Mouse (Mus musculus): ENCODE results near the gene Mdga1. TPM values are rescaled to one million over a fixed set of nuclear protein-coding genes. Genes with fewer than 3 reads are reported as not detected.

Mdga1 gene
- polyA plus RNA-seq, 1 experiment, result 26.7 TPM

- DNase-seq (ENCODE audit: extremely low spot score in 1 of 2, low spot score in 1 of 2), result peak in 1 of 2 experiments; percentile 65
These were observed 81.7 kb downstream of the Mdga1 start for GRCm38 (mm10) chr17:29887881-29888826.

DNA sequence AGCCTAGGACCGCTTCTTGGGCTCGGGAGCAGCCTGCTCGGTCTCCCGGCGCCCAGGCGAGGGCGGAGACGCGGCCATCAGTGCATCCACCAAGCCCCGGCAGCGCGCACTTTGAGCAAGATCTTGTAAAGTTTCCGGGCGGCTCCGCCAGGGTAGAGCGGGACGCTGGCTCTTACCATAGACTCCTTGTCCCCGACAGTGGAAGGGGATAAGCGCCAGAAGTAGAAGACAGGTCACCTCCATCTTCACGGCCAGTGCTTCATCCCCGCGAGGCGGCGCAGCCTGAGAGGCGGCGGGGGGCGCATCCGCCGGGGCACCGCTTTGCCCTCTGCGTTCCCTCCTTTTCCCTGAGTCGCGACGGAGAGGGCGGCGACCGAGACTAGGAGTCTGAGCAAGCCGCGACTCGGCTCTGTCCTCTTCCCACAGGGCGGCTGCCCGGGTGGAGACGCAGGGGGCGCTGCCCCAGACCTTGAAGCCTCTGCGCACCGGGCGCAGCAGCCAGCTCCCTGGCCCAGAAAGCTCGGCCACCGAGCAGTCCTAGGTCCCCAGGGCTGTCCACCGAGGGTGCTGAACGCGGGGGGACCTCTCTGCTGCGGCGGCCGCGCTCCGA lies 82.5 kb downstream of the Mdga1 start:
- no peak for DNase-seq (ENCODE audit: extremely low spot score in 1 of 2, low spot score in 1 of 2)

DNA sequence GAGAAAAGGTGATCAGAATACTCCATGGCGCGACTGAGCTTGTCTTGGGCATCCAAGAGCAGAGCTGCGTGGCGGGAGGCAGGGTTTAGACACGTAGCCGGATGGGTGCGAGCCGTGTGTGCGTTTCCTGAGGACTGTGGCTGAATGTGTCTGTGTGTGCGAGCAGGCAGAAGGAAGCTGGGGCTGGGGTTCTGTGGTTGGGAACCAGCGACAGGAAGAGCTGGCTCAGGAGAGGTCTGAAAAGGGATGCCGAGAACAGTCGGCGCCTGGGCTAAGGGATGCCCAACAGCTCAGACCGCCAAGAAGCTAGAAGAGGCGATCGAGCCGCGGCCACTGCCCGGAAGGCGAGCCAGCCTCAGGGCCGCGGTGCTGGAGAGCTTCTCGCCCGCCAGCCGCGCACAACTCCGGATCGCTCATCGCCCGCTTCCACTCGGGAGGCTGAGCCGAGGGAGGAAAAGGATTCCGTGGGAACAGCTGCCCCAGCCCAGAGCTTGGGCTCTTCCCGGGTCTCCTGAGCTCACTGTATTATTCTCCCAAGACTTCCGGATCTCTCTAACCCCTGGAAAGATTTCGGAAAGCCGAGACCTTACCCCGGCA lies 83.1 kb downstream of the Mdga1 start:
- peak in 1 of 2 experiments; percentile 34 for DNase-seq (ENCODE audit: extremely low spot score in 1 of 2, low spot score in 1 of 2)

GRCm38 (mm10) chr17:29886061-29886460 lies 83.8 kb downstream of the Mdga1 start:
- DNase-seq (ENCODE audit: extremely low spot score in 1 of 2, low spot score in 1 of 2), result peak in 1 of 2 experiments; percentile 42

GRCm38 (mm10) chr17:29884596-29884995 lies 85.3 kb downstream of the Mdga1 start:
- no peak for DNase-seq (ENCODE audit: extremely low spot score in 1 of 2, low spot score in 1 of 2)

DNA sequence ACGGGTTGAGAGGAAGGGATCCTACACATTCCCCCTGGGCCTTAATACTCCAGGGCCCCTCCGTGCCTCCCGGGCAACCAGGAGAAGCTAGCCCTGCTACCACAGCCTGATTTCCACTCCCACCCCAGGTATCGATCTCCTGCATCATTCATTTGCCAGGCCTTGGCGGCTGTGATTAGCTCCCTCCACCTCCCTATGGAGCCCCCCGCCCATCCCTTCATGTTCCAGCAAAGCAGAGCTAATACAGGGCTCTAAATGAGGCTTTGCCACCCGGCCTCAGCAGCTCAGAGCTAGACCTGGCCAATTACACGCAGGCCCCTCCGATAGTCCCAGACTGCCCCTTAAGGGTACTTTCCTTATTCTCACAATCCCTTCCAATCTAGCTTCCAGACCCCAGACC lies 86.5 kb downstream of the Mdga1 start:
- no peak for DNase-seq (ENCODE audit: extremely low spot score in 1 of 2, low spot score in 1 of 2)

- DNase-seq (ENCODE audit: extremely low spot score in 1 of 2, low spot score in 1 of 2), result peak in 1 of 2 experiments; percentile 78
These were observed 87.0 kb downstream of the Mdga1 start for GRCm38 (mm10) chr17:29882885-29883284.

GRCm38 (mm10) chr17:29880251-29880650 lies 89.6 kb downstream of the Mdga1 start:
- no peak for DNase-seq (ENCODE audit: extremely low spot score in 1 of 2, low spot score in 1 of 2)

- no peak for DNase-seq (ENCODE audit: extremely low spot score in 1 of 2, low spot score in 1 of 2)
These were observed 90.9 kb downstream of the Mdga1 start for GRCm38 (mm10) chr17:29878990-29879389.

- no peak for DNase-seq (ENCODE audit: extremely low spot score in 1 of 2, low spot score in 1 of 2)
These were observed 95.7 kb downstream of the Mdga1 start for GRCm38 (mm10) chr17:29874082-29874679.

DNA sequence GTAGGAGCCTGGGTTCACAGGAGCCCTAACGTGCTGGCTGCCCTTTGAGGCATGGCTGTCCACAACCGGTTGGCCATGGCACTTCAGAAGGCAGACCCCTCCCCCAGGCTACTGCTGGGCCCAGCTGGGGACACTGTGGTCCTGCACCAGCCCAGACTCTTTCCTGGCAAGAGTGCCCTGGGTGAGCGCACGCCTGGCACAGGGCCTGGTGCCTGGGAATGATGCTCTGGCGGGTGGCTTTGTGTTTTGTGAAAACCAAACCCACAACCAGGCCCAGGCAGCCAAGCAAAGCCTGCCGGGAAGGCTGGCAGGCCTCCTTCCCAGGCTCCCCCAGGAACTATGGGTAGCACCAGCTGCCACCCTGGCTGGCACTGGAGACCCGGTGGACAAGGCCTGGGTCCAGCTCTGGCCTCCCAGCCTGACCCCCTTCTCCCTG lies 96.3 kb downstream of the Mdga1 start:
- peak; percentile 70 to 83 for DNase-seq (ENCODE audit: extremely low spot score in 1 of 2, low spot score in 1 of 2)

- no peak for DNase-seq (ENCODE audit: extremely low spot score in 1 of 2, low spot score in 1 of 2)
These were observed 99.6 kb downstream of the Mdga1 start for GRCm38 (mm10) chr17:29870316-29870715.

DNA sequence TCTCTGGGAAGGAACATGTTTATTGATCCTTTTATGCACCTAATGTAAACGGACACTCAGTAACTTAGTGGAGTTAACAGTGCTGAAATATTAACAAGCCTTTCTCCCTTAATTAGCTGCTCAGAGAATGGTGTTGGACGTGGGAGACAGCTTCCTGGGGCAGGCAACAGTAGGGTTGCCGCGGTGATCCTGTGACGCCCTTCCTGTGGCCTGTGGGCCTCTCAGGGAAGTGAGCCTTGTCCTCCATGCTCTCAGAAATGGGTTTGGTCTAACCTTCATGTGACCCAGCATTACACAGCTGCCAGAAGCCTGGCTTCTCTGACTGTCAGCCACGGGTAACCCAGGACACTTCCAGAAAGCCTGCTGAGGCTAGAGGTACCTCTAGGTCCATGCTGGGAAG lies 104.0 kb downstream of the Mdga1 start:
- no peak for DNase-seq (ENCODE audit: extremely low spot score in 1 of 2, low spot score in 1 of 2)

DNA sequence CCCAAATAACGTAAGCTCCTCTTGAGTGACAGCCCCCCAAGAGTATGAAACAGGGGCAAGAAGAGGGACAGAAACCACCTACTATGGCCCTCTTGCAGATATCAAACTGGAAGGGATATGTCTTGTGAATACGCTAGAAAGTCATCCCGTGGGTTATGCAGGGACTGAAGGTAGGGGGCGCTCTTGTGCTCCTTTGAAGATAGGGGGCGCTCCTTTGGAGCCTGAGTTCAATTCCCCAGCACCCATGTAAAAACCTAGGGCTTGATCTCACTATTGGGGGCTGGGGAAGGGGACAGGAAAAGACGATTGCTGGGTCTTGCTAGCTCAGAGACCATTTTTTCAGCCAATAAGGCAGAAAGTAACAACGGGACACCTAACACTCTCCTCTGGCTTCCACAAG lies 105.4 kb downstream of the Mdga1 start:
- no peak for DNase-seq (ENCODE audit: extremely low spot score in 1 of 2, low spot score in 1 of 2)

GRCm38 (mm10) chr17:29859788-29860283 lies 110.1 kb downstream of the Mdga1 start:
- DNase-seq (ENCODE audit: extremely low spot score in 1 of 2, low spot score in 1 of 2), result no peak

DNA sequence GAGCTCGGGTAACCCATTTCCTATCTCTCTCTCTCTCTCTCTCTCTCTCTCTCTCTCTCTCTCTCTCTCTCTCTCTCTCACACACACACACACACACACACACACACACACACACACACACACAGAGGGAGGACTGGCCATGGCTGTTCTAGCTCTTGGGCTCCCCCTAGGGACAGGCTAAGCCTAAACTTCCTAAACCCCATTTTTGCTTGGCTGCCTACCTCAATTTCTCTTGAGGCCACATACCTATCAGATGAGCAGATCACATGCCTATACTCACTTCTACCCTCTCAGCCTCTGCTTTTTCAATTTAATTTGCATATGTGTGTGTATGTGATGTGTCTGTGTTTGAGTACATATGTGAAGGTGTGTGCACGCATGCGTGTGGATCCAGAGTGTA lies 111.1 kb downstream of the Mdga1 start:
- peak in 1 of 2 experiments; percentile 52 for DNase-seq (ENCODE audit: extremely low spot score in 1 of 2, low spot score in 1 of 2)

DNA sequence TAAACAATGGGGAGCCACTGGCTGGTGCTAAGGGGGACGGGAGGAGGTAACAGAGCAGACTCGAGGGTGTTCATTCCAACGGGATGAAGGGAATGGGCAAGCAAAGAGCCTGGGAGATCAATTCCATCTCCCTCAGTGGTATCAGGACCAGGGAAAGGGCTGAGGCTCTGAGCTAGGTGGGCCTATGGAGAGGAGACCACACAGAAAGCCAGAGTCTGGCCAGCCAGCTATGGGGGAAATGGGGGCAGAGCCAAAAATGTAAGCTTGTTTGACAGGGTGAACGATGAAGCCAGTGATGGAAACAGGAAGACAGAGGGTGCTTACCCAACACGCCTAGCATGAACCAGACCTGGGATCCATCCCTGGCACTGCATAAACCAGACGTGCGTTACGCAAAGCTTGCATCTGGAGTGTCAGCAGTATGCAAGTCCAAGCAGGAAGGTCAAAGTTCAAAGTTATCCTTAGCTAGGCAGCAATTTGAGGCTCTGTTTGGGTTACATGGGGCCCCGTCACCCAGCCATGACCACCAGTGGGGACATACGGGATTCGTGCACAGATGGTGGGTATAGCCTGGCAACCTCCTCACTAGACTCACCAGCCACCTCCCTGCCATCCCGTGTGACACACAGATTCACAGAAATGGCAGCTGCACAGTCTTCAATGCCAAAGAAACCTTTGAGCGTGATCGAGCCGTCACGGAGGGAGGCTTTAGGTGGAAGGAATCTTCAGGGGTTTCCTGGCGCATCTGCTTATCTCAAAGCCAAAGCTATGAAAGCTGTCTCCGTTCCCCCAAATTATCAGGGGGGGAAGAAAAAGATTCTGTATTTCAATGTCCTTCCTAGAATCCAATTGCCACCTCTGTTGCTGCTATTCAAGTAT lies 113.9 kb downstream of the Mdga1 start:
- DNase-seq (ENCODE audit: extremely low spot score in 1 of 2, low spot score in 1 of 2), result no peak

DNA sequence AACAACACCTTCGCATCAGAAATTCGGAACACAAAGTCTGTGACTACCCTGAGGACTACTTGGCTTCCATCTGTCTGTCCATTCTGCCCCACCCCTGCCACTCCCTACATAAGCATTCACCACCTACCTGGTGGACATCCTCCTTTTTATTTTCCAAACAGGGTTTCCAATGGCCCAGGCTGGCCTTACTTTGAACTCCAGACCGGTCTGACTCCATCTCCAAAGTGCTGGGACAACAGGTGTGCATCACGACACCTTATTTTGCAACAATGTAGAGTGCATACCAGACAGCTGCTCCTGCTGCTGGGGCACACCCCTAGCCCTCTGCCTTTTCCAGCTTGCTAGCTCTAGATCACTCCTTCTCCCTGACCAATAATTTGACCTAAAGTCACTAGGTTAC lies 115.1 kb downstream of the Mdga1 start:
- no peak for DNase-seq (ENCODE audit: extremely low spot score in 1 of 2, low spot score in 1 of 2)

DNA sequence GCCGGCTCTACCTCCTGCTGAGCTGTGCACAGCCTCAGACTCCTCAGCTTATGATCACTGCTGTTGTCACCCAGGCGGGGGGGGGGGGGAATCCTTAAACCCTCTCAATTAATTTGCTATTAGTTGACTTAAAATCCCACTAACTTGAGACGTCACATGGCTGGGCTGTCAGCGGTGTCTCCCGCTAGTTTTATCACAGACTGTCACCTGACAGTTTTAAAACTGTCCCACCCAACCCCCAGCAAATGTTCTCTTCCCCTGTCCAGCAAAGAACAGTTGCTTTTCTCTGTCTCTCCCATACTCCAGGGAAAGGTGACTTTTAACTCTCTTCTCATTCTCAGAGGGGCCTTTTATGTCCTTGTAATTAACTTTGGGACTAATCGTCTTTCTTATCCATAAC lies 115.5 kb downstream of the Mdga1 start:
- DNase-seq (ENCODE audit: extremely low spot score in 1 of 2, low spot score in 1 of 2), result no peak

All from frontal cortex, adult 2 months (tissue).